Mouse (Mus musculus): ENCODE results near the gene Gng11.

The Gng11 gene

GRCm38 (mm10) chr6:4003890-4004306, at the start of gene Gng11:
Gene Gng11 (plus strand): TSS chr6:4003904.
- in situ Hi-C loops (cut with MseI, MboI): no loop called here

- in situ Hi-C loops (cut with MseI, MboI): no loop called here
These were observed 48.7 kb upstream of the Gng11 start for GRCm38 (mm10) chr6:3954969-3955368.

- in situ Hi-C loops (cut with MseI, MboI): no loop called here
These were observed 35.8 kb upstream of the Gng11 start for GRCm38 (mm10) chr6:3967676-3968626.

GRCm38 (mm10) chr6:3973679-3974078, 30.0 kb upstream of the Gng11 start:
- in situ Hi-C loops (cut with MseI, MboI): no loop called here

- in situ Hi-C loops (cut with MseI, MboI): no loop called here
These were observed 20.9 kb upstream of the Gng11 start for GRCm38 (mm10) chr6:3982661-3983284.

- in situ Hi-C loops (cut with MseI, MboI): no loop called here
These were observed 15.0 kb upstream of the Gng11 start, which contains the start of gene Tfpi2 for GRCm38 (mm10) chr6:3988750-3989149. Gene Tfpi2 (minus strand): TSS chr6:3988919.

GRCm38 (mm10) chr6:3993492-3993891, 10.2 kb upstream of the Gng11 start, which contains the start of gene Gngt1:
Gene Gngt1 (plus strand): TSS chr6:3993792.
- in situ Hi-C loops (cut with MseI, MboI): no loop called here

GRCm38 (mm10) chr6:3998089-3998488, 5.6 kb upstream of the Gng11 start:
- in situ Hi-C loops (cut with MseI, MboI): no loop called here

- in situ Hi-C loops (cut with MseI, MboI): no loop called here
These were observed 4.4 kb upstream of the Gng11 start for GRCm38 (mm10) chr6:3999296-3999695.

GRCm38 (mm10) chr6:4000716-4001115, 3.0 kb upstream of the Gng11 start:
- in situ Hi-C loops (cut with MseI, MboI): no loop called here

GRCm38 (mm10) chr6:4003445-4003844, 259 bp upstream of the Gng11 start:
- in situ Hi-C loops (cut with MseI, MboI): no loop called here

GRCm38 (mm10) chr6:4004808-4005207, 1.1 kb downstream of the Gng11 start:
- in situ Hi-C loops (cut with MseI, MboI): no loop called here

GRCm38 (mm10) chr6:4008501-4009040, 4.9 kb downstream of the Gng11 start:
- in situ Hi-C loops (cut with MseI, MboI): no loop called here

GRCm38 (mm10) chr6:4009548-4009947, 5.8 kb downstream of the Gng11 start:
- in situ Hi-C loops (cut with MseI, MboI): no loop called here

GRCm38 (mm10) chr6:4022645-4023044, 18.9 kb downstream of the Gng11 start:
- in situ Hi-C loops (cut with MseI, MboI): no loop called here

- in situ Hi-C loops (cut with MseI, MboI): no loop called here
These were observed 22.7 kb downstream of the Gng11 start for GRCm38 (mm10) chr6:4026367-4026766.

- in situ Hi-C loops (cut with MseI, MboI): no loop called here
These were observed 27.3 kb downstream of the Gng11 start for GRCm38 (mm10) chr6:4030956-4031355.

GRCm38 (mm10) chr6:4041821-4042220, 38.1 kb downstream of the Gng11 start:
- in situ Hi-C loops (cut with MseI, MboI): no loop called here

- in situ Hi-C loops (cut with MseI, MboI): no loop called here
These were observed 43.5 kb downstream of the Gng11 start for GRCm38 (mm10) chr6:4047200-4047599.

- in situ Hi-C loops (cut with MseI, MboI): no loop called here
These were observed 49.1 kb downstream of the Gng11 start for GRCm38 (mm10) chr6:4052843-4053242.

- in situ Hi-C loops (cut with MseI, MboI): no loop called here
These were observed 50.7 kb downstream of the Gng11 start for GRCm38 (mm10) chr6:4054387-4054786.
